Mouse (Mus musculus) erythroblast, embryonic 14.5 days (primary cell): ENCODE data around the gene Krt16.

Experiments
- GATA1 ChIP-seq: IDR thresholded peaks from 2 replicates; pipeline ENCODE4 v1.6.1; 2012; ENCODE audit warnings: low read length, inconsistent platforms, mixed read lengths
- TAL1 ChIP-seq: IDR thresholded peaks from 3 replicates; pipeline ENCODE4 v1.6.1; 2012; ENCODE audit warnings: low read length, inconsistent platforms, mixed read lengths

DNA sequence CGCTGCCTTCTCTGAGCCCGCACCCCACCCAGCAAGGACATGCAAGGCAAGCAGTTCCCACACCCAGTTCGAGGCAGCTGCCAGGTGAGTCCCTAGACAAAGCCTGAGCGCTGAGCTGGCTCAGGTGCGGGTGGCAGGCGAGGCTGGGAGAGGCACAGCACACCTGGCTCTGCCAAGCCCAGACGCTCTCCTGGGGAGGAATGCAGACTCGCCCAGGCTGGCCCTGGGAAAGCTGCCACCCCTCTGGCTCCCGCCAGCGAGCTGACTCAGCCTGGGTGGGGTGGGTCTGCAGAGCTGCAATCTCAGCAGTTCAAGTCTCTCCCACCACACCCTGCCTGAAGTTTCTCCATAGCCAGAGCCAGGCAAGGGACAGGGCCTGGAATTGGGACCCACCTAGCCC lies 38.3 kb upstream of the Krt16 start:
- TF ChIP-seq TAL1 (no peak), GATA1 (no peak)
